Mouse (Mus musculus) forebrain, postnatal 0 days (tissue): ENCODE data around the gene Msi2. TPM values are rescaled to one million over a fixed set of nuclear protein-coding genes. Genes with fewer than 3 reads are reported as not detected.
A peak's percentile ranks its signal among the peaks of the same experiment; 100 is the strongest.

ENCODE experiments used
- ATAC-seq: fragments of 200-750 bp; cut with Nextera tagmentation; 2 replicates; pipeline ENCODE4 v1.8.0; 2017; ENCODE audit warnings: mild to moderate bottlenecking, moderate library complexity
- DNase-seq: peaks from one replicate; pipeline ENCODE4 v3.0.0-alpha.2; 2015
- H3K27ac ChIP-seq: fragments of 300-500 bp; sonication (generic); 2 replicates; pipeline ENCODE4 v1.5.1; 2014; ENCODE audit warnings: low read depth, mild to moderate bottlenecking, antibody characterized with exemption, low read length, moderate library complexity, mixed read lengths
- H3K27me3 ChIP-seq: fragments of 300-500 bp; sonication (generic); 2 replicates; pipeline ENCODE4 v1.6.1; 2014; ENCODE audit warnings: mild to moderate bottlenecking, low read length, mixed read lengths; ENCODE audit not compliant: insufficient read depth
- H3K36me3 ChIP-seq: fragments of 300-500 bp; sonication (generic); 2 replicates; pipeline ENCODE4 v1.6.1; 2014; ENCODE audit warnings: mild to moderate bottlenecking, moderate library complexity; ENCODE audit not compliant: insufficient read depth
- H3K4me1 ChIP-seq: fragments of 300-500 bp; sonication (generic); 2 replicates; pipeline ENCODE4 v1.6.1; 2014; ENCODE audit warnings: antibody characterized with exemption; ENCODE audit not compliant: insufficient read depth
- H3K4me2 ChIP-seq: fragments of 300-500 bp; sonication (generic); 2 replicates; pipeline ENCODE4 v1.6.1; 2014; ENCODE audit warnings: low read depth, mild to moderate bottlenecking, moderate library complexity
- H3K4me3 ChIP-seq: fragments of 300-500 bp; sonication (generic); 2 replicates; pipeline ENCODE4 v1.5.1; 2014; ENCODE audit warnings: low read depth, low read length, mixed read lengths
- H3K9ac ChIP-seq: fragments of 300-500 bp; sonication (generic); 2 replicates; pipeline ENCODE4 v1.6.1; 2014; ENCODE audit warnings: mild to moderate bottlenecking
- H3K9me3 ChIP-seq: fragments of 300-500 bp; sonication (generic); 2 replicates; pipeline ENCODE4 v1.6.1; 2016; ENCODE audit warnings: low read length
- CTCF ChIP-seq: sonication (generic); IDR thresholded peaks from 2 replicates; pipeline ENCODE4 v1.5.1; 2016; ENCODE audit warnings: antibody characterized with exemption, control low read depth, low read depth
- WGBS: fragments of 180-500 bp; shearing (Covaris S2); extraction: QIAGEN DNeasy Blood & Tissue Kit; methylation state at CpG from one replicate; pipeline ENCODE4 v1.1.7; 2014; 5-methylcytosine and 5-hydroxymethylcytosine counted together
- polyA plus RNA-seq: library from polyadenylated mRNA; unstranded; fragments of >200 nt; fragmentation: Nextera tagmentation; extraction: Ambion mirVana; gene quantifications from 2 replicates; pipeline ENCODE4 v1.2.1, GENCODE M21; 2015
- total RNA-seq: library from RNA; depleted of rRNA; stranded (reverse); fragments of >200 nt; gene quantifications from 2 replicates; pipeline ENCODE4 v1.2.3, GENCODE M21; 2014

The Msi2 gene
- total and polyA plus RNA-seq, 2 experiments from 2014 or later, result 18.5 to 107 TPM

DNA sequence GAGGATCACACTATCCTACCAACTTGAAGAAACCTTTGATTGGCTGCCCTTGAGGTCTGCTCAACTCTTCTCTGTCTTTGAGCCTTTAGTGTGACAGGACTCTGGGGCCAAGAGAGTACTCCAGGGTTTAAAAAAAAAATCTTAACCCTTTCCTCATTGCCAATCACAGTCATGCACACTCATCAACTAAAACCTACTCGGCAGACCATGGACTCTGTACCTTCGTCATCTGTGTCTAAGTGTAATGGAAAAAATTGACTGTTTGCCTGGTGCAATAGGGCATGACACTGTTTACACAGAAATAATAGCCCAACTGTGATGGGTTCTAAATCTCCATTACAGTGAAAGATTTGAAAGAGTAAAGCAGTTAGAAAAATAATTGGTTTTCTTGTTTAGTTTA lies 186.3 kb downstream of the Msi2 start:
- 75% methylated on average over 2 of the region's 2 CpGs for WGBS
- Histone ChIP-seq H3K4me1 (no peaks in the 10 kb centered on the region), H3K4me2 (no peak overlapping the region), H3K4me3 (no peak overlapping the region), H3K9ac (no peak overlapping the region), H3K9me3 (no peaks in the 10 kb centered on the region), H3K36me3 (no peaks in the 10 kb centered on the region), H3K27me3 (no peaks in the 10 kb centered on the region), H3K27ac (no peak overlapping the region)
- ATAC-seq, result no peak
- DNase-seq, result no peak
- TF ChIP-seq CTCF, result no peak

DNA sequence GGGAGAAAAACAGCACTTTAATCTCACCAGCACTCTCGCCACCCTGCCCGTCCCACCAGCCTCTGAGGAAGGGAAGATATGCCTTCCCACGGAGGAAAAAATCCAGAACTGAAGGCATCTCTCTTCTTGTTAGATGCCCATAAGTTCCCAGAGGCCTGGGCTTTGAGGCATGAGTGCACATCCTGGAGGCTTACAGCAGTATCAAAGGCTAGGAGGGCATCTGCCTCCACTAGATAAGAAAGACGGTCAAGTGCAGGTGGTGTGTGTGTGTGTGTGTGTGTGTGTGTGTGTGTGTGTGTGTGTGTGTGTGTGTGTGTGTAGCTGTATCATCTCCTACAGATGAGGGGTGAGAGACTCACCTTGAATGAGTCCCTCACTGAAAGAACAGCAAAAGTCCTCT lies 188.3 kb downstream of the Msi2 start:
- Histone ChIP-seq H3K9me3 (no peaks in the 10 kb centered on the region), H3K27ac (no peak overlapping the region), H3K4me1 (no peaks in the 10 kb centered on the region), H3K4me3 (no peak overlapping the region), H3K4me2 (no peak overlapping the region), H3K36me3 (no peaks in the 10 kb centered on the region), H3K27me3 (no peaks in the 10 kb centered on the region), H3K9ac (no peak overlapping the region)
- ATAC-seq (no peak), DNase-seq (no peak)
- TF ChIP-seq CTCF, result no peak
- 86% methylated on average over 4 of the region's 4 CpGs for WGBS

DNA sequence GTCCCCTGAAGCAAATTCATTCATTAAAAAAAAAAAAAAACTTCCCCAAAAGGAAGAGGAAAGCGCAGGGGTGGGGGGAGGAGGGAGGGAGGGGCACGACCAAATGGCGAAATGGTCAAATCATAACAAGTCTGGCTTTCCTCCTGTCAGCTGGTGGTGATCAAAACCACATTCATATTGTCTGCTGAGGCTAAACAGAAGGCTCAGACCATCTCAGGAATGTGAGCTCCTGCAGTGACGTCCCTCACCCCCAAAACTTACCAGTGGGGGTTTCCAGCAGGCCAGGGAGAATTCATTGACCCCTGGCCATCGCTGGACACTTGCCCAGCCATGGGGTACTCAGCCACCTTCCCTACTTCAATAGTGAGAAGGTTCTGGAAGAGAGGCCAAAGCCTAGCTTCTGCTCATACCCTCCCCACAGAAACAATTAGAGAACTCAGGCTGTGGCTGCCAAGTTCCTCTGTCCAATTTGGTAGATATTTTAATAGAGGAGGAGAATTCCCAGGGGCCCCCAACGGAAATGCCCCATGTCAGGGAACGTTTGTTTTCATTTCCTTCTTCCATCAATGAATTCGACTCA lies 189.7 kb downstream of the Msi2 start:
- no peak for DNase-seq
- TF ChIP-seq CTCF, result no peak
- Histone ChIP-seq H3K9me3 (no peaks in the 10 kb centered on the region), H3K4me3 (no peak overlapping the region), H3K4me2 (no peak overlapping the region), H3K36me3 (no peaks in the 10 kb centered on the region), H3K27me3 (no peaks in the 10 kb centered on the region), H3K9ac (no peak overlapping the region), H3K4me1 (peaks cover 10% of the 10 kb centered on the region; the same call in 1 of the 2 replicates), H3K27ac (no peak overlapping the region)
- no peak for ATAC-seq
- 27% methylated on average over 8 of the region's 8 CpGs for WGBS

DNA sequence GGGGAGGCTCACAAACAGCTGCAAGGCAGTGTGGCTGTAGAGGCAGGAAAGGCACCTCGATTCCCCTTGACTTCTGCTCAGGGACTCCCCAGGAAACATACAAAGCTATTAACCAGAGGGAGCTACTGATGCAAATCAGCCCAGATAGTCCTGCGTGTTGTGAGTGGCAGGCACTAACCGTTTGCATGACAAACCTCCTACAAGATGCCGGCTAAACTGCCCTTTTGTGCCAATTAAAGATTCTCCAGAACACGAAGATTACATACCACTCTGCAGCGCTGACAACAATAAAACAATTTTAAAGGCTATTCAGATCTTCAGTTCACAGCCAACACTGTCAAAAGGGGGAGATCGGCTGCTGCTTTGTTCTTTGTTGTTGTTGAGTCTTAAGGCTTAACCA lies 191.6 kb downstream of the Msi2 start:
- Histone ChIP-seq H3K9me3 (no peaks in the 10 kb centered on the region), H3K4me3 (no peak overlapping the region), H3K9ac (no peak overlapping the region), H3K4me2 (no peak overlapping the region), H3K27me3 (no peaks in the 10 kb centered on the region), H3K4me1 (peaks cover 10% of the 10 kb centered on the region; the same call in 1 of the 2 replicates), H3K36me3 (no peaks in the 10 kb centered on the region), H3K27ac (no peak overlapping the region)
- DNase-seq, result no peak
- ATAC-seq, result peak; percentile 36; the same call in 1 of the 2 replicates
- 7% methylated on average over 7 of the region's 7 CpGs for WGBS
- no peak for TF ChIP-seq CTCF

DNA sequence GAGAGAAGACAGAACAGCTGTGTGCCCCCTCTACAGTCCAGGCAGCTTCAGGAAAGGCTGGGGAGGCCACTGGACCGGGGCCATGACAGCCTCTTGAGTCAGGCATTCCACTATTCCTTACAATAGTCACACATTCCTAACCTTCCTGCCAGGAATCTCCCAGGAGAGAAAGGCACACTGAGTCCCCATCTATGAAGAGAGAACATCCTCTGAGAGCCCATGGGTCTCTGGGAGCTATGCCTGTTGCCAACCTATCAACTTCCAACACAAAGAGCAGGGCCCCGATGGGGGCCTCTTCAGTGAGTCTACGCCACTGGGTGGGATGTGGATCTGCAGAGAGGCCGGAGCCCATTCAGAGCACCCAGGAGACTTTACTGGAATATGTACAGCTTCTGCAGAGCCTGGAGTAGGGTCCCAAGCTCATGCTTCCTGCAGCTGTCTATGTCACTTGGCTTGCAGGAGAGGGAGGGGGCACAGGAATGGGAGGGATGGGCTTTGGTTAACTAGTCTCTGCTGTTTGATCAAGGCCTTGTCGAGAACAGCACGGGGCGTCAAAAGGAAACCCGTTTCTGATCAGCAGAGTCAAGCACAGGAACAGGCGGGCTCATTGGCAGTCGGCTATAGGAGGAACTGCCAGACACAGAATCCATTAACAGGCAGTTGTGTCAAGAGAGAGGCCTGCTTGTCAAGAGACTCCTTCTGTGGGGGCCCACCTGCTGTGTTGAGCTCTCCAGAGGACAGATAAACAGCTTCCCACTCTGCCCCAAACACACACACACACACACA lies 193.3 kb downstream of the Msi2 start:
- Histone ChIP-seq H3K27me3 (no peaks in the 10 kb centered on the region), H3K4me1 (peaks cover 17% of the 10 kb centered on the region), H3K27ac (peak overlapping the region; percentile 37), H3K9ac (no peak overlapping the region), H3K4me2 (no peak overlapping the region), H3K36me3 (no peaks in the 10 kb centered on the region), H3K4me3 (no peak overlapping the region), H3K9me3 (no peaks in the 10 kb centered on the region)
- ATAC-seq (peak; percentile 62), DNase-seq (peak; percentile 59)
- 16% methylated on average over 10 of the region's 10 CpGs for WGBS
- no peak for TF ChIP-seq CTCF

DNA sequence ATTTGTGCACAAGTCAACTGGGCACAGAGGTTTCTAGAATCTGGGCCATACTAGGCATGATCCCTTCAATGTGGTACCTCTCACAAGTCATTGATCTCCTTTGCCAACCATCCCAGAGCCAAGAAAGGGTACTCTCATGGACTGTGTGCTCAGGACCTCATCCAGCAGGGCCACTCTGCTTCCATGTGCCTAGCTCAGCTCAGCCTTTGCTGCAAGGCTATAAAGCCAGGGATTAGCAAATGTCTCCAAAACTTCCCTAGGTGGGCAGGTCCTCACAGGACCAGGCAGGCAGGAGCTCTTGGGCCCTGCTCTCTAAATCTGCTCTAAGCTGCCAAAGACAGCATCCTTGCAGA lies 193.9 kb downstream of the Msi2 start:
- H3K4me3 ChIP-seq, result no peak overlapping the region
- ATAC-seq (peak; percentile 19; the same call in 1 of the 2 replicates), DNase-seq (no peak)
- no peaks in the 10 kb centered on the region for H3K9me3 ChIP-seq
- H3K36me3 ChIP-seq, result no peaks in the 10 kb centered on the region
- peak overlapping the region; percentile 37 for H3K27ac ChIP-seq
- H3K27me3 ChIP-seq, result no peaks in the 10 kb centered on the region
- no peak overlapping the region for H3K4me2 ChIP-seq
- TF ChIP-seq CTCF, result no peak
- H3K9ac ChIP-seq, result no peak overlapping the region
- peaks cover 17% of the 10 kb centered on the region for H3K4me1 ChIP-seq

DNA sequence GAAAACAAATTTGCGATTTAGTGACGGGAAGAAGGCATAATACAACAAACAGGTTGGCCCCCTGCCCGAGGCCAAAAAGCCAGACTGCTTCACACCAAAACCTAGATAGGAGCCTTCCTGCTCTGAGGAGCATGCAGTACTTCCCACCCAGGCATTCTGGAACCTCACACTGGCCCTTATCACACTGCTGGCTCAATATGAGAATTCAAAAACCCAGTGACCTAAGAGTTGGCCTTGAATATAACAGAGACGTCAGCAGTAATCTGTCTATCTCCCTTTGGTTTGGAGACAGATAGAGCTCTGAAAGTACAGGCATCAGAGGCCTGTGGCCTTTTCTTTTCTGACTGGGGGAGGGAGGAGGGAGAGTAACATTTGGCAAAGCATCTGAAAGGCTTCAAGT lies 194.4 kb downstream of the Msi2 start:
- 39% methylated on average over 4 of the region's 4 CpGs for WGBS
- Histone ChIP-seq H3K27me3 (no peaks in the 10 kb centered on the region), H3K9me3 (no peaks in the 10 kb centered on the region), H3K4me3 (no peak overlapping the region), H3K4me2 (no peak overlapping the region), H3K9ac (no peak overlapping the region), H3K4me1 (peaks cover 17% of the 10 kb centered on the region), H3K36me3 (no peaks in the 10 kb centered on the region), H3K27ac (peak overlapping the region; percentile 37; the same call in 1 of the 2 replicates)
- TF ChIP-seq CTCF, result no peak
- no peak for DNase-seq
- no peak for ATAC-seq
